Mouse (Mus musculus) brown adipose tissue, adult 24 weeks (tissue): Measurements from ENCODE around the gene Hcn3. TPM values are rescaled to one million over a fixed set of nuclear protein-coding genes. Genes with fewer than 3 reads are reported as not detected.
A peak's percentile ranks its signal among the peaks of the same experiment; 100 is the strongest.
"Not testable (repeated sequence)": the region's sequence is repeated elsewhere in the genome, so short reads cannot be mapped to it uniquely, and the experiment has no call there.

Source experiments
- H3K27ac ChIP-seq: fragments of 200-500 bp; replicated peaks from 2 replicates; pipeline ENCODE4 v1.5.1; 2012; ENCODE audit warnings: low read depth, mild to moderate bottlenecking, low read length
- H3K4me1 ChIP-seq: fragments of 200-500 bp; 2 replicates; pipeline ENCODE4 v1.6.1; 2012; ENCODE audit warnings: low read length, mixed read lengths; ENCODE audit not compliant: control insufficient read depth, insufficient read depth, insufficient read length
- H3K4me3 ChIP-seq: fragments of 200-500 bp; 2 replicates; pipeline ENCODE4 v1.5.1; 2012; ENCODE audit warnings: low read depth, mild to moderate bottlenecking, low read length, moderate library complexity; ENCODE audit not compliant: insufficient read depth
- polyA plus RNA-seq: library from polyadenylated mRNA; stranded (reverse); fragments of >200 nt; gene quantifications from 2 replicates; pipeline ENCODE4 v1.2.4, GENCODE M21; 2012; ENCODE audit not compliant: missing spikeins, insufficient read depth, insufficient read length

Gene Hcn3
- polyA plus RNA-seq, 1 experiment, result not detected

DNA sequence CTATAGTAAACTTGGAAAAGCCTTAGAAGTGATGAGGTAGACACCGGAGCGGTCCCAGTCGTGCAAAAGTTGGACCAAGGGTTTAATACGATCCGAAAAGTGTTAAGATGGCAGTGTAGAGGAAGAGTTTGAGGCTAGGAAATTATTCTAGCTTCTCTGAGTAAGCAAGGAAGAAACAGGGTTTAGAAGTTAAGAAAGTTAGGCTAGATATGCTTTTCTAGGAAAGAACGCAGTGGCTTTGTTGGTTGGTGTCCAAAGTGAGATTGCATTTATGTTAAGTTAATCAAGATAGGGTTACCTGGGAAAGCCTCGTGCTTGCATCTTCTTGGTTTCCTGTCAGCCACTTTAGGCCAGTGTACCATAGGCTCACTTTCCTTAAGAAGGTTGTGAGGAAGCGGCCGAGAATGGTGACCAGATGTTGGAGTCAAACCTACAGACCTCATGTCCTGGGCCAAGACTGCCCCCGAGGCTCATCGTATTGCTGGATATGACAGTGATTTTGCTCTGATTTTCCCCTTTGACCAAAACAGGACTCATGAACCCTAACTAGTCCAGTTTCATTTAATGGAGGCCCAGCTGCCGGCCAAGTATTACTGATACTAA lies 5.4 kb upstream of the Hcn3 start:
- Histone ChIP-seq H3K4me3 (peak overlapping the region; percentile 97), H3K4me1 (peaks cover 8% of the 10 kb centered on the region), H3K27ac (peak overlapping the region; percentile 87)

DNA sequence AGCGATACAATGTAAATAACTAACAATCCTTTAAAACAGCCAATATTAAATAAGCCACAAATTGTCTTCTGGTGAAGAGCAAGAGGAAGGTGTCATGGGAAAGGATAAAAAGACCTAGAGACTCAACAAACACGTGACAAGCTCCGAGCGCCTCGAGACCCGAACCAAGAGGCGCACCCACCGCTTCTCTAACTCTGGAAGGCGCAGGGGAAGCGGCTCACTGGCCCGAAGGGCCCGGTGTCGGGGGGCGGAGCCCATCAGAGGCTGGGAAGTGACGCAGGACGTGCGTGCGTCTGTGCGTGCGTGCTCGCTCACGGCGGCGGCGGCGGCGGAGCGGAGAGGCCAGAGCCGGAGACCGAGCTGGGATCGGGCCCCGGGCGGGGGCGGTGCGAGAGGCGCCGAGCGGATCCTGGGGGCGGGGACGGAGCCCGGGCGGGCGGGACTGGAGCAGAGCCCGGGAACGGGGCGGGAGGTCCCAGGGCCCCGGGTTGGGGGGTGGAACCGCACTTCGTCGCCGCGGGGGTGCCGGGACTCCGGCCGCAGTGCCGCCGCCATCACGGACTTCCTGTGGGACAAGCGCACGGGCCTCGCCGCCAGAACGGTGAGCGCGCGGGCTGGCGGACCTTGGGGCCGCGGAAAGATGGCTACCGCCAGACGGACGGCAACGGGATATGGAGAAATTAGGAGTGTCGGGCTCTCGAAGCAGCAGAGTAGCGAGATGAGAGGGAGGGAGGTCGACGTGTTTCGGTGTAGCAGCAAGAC lies 4.7 kb upstream of the Hcn3 start, which contains the start of gene Clk2:
Clk2 (plus strand) TSS at position 290 of the 762 bp plus-strand sequence.
- H3K27ac ChIP-seq, result peak within 1 kb of the TSS; percentile 87
- peaks cover 8% of the 10 kb centered on the region for H3K4me1 ChIP-seq
- peak within 1 kb of the TSS; percentile 97 for H3K4me3 ChIP-seq

DNA sequence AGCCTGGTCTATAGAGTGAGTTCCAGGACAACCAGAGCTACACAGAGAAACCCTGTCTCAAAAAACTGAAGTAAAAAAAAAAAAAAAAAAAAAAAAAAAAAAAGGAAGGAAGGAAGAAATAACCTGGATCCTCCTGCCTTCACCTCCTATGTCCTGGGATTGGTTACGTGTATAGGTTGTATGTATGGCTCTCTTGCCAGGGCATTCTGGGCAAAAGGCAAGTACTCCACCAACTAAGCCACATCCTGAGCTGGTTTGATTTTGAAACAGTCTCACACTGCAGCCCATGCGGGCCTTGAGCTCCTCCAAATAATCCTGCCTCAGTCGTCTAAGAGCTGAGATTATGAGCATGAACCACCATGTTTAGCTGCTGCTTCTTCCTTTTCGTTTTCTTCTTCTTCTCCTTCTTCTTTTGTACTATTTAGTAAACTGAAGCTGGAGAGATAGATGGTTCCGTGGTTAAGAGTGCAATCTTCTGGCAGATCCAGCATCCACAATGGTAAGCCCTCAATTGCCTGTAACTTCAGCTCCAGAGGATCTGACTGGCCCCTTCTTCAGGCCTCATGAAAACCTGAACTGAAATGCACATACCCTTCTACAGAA lies 3.7 kb upstream of the Hcn3 start:
- Histone ChIP-seq H3K4me1 (peaks cover 8% of the 10 kb centered on the region), H3K4me3 (peak overlapping the region; percentile 74; the same call in 1 of the 2 replicates), H3K27ac (no peak overlapping the region)

DNA sequence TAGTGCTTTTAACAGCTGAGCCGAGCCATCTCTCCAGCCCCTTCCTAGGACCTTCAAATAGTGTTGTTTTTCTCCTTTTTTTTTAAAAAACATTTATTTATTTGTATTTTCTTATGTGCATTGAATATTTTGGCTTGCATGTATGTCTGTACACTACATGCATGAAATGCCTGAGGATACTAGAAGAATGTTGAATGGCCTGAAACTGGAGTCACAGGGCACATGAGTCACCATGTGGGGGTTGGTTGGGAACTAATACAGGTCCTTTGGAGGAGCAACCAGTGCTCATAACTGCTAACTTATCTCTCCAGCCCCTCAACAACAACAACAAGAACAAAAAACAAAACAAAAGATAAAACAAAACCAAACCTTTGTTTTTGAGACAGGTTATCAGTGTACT lies 3.1 kb upstream of the Hcn3 start:
- H3K27ac ChIP-seq, result no peak overlapping the region

DNA sequence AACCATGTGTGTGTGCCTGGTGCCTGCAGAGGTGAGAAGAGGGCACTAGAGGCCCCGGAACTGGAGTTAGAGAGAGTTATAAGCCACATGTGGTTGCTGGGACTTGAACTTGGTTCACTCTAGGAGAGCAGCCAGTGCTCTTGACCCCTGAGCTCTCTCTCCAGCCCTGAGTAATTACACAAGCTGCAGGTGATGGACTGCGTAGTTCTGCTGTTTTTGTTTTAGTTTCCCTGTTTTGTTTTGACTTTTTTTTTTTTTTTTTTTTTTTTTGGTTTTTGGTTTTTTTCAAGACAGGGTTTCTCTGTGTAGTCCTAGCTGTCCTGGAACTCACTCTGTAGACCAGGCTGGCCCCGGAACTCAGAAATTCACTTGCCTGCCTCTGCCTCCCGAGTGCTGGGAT lies 1.8 kb upstream of the Hcn3 start:
- no peak overlapping the region for H3K27ac ChIP-seq
- H3K4me1 ChIP-seq, result peaks cover 8% of the 10 kb centered on the region
- H3K4me3 ChIP-seq, result no peak overlapping the region

More for the DNA sequence above, 3.1 kb upstream of the Hcn3 start:
- Histone ChIP-seq H3K4me3 (no peak overlapping the region), H3K4me1 (peaks cover 8% of the 10 kb centered on the region)

DNA sequence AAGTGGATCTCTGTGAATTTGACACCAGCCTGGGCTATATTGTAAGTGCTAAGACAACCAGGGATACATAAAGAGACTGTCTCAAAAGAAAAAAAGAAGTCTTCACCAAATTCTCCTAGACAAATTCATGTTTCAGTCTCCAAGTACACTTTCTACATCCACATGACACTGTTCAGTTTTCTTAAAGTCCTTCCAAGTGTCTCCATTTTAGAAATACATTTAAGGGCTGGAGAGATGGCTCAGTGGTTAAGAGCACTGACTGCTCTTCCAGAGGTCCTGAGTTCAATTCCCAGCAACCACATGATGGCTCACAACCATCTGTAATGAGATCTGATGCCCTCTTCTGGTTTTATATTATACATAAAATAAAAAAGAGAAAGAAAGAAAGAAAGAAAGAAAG lies 1.2 kb upstream of the Hcn3 start:
- not testable (repeated sequence) for H3K4me3 ChIP-seq, H3K27ac ChIP-seq, H3K4me1 ChIP-seq

DNA sequence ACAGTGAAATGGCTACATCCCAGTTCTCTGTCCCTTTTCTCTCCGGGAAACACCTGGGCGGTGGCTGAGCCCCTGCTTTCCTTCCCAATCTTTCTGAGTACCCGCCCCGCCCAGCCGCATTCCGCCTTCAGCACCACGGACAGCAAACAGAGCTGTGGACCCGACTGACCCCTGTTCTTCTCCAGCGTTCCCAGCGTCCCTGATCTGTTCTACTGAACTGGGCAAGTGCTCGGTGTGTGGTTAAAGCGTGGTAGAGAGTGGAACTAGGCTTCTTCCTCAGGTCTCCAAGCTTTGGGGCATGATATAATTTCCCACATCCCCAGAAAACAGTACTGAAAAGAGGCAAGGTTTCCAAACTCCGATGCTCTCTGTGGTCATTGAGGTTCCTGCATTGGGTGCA lies 785 bp downstream of the Hcn3 start:
- Histone ChIP-seq H3K4me1 (no peaks in the 10 kb centered on the region), H3K4me3 (peak overlapping the region; percentile 60), H3K27ac (no peak overlapping the region)

DNA sequence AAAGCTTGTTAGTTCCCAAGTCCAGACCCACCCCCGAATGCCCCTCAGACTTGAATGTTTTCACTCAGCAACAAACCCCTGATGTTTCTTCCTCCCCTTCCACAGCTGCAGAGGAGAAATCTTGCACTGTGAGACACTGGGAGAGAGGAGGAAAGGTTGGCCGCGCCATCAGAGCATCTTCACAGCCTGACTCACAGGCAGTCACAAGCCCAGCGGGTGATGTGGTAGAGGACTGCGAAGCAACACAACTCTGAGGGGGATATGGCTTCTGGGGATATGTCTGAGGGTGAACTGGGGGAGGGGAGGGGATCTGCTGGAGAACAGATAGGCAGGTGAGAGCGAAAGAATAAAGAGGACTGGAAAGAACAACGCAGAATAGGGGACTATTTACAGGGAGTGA lies 1.3 kb downstream of the Hcn3 start:
- H3K4me1 ChIP-seq, result no peaks in the 10 kb centered on the region
- no peak overlapping the region for H3K4me3 ChIP-seq

DNA sequence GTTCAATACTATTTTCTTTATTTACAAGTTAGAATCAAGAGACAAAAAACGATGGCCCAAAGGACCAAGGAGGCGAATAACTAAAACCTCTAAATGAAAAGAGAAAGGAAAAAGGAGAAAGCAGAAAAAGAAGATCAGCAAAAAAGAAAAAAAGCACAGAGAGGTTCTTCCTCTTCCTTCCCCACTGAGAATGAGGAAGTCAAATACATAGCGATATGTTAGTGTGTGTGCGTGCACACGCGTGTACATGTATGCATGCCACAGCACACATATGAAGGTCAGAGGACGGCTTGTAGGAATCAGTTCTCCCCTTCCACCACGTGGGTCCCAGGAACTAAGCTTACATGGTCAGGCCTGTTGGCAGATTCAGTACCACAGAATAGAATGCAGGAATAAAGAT lies 3.0 kb downstream of the Hcn3 start:
- H3K27ac ChIP-seq, result no peak overlapping the region
- H3K4me1 ChIP-seq, result no peaks in the 10 kb centered on the region
- no peak overlapping the region for H3K4me3 ChIP-seq

More for the DNA sequence above, 1.3 kb downstream of the Hcn3 start:
- H3K27ac ChIP-seq, result no peak overlapping the region

DNA sequence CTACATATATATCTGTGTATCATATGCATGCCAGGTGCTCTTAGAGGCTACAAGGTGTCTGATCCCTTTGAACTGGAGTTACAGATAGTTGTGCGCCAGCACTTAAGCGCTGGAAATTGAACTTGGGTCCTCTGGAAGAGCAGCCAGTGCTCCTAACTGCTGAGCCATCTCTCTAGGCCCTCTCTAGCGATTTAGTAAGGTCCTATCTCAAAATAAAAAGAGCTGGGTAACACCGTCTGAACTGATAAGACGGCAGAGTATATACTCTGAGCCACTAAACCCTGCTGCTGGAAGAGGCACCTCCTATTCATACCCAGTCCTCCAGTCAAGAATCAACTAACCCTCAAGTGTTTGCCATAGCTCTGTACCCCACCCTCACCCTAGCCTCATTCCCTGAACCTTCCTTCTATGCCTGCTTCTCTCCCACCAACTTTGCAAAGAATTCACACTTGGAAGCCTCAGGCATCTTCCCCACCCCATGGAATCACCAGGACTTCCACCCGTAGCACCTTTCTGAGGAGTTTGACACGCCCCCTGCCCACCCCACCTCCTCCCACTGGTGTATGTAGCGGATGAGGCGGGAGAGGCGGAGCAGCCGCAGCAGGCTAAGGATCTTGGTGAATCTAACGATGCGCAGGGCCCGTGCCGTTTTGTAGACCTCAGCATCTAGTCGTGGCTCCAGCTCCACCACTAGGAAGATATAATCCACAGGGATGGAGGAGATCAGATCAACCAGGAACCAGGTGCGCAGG lies 7.7 kb downstream of the Hcn3 start:
- H3K4me1 ChIP-seq, result no peaks in the 10 kb centered on the region
- H3K27ac ChIP-seq, result no peak overlapping the region
- H3K4me3 ChIP-seq, result no peak overlapping the region

DNA sequence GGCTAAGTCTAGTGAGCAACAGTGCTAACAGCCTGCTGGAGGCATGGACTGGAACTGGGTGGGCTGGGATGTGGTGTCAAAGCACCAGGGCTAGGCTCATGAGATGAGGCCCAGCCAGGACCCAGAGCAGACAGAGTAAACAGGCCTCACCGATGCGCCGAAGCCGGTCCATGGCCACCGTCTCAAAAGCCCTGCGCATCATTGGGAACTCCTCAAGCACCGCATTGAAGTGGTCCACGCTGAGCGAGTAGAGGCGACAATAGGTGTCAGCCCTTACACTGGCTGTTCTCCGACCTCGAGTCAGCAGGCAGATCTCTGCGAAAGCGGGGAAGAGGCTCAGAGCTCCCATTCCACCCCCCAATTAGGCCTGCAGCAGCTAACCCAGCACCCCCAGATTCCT lies 11.4 kb downstream of the Hcn3 start:
- no peaks in the 10 kb centered on the region for H3K4me1 ChIP-seq
- H3K4me3 ChIP-seq, result no peak overlapping the region
- no peak overlapping the region for H3K27ac ChIP-seq

DNA sequence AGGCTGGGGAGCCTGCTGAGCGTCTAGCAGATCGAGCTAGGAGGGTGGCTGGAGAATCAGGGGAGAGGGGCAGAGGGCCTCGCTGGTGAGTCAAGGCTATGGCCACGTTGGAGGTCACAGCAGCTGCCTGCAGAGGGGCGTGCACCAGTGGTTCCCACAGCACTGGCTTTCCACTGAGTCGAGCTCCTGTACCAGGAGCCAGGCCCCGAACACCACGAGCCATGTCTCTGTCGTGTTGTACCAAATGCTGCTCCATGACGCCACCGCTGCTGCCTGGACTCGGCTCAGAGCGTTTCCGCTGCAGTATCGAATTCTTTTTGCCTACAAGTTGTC lies 12.1 kb downstream of the Hcn3 start:
- no peak overlapping the region for H3K27ac ChIP-seq
- no peak overlapping the region for H3K4me3 ChIP-seq
- H3K4me1 ChIP-seq, result no peaks in the 10 kb centered on the region

DNA sequence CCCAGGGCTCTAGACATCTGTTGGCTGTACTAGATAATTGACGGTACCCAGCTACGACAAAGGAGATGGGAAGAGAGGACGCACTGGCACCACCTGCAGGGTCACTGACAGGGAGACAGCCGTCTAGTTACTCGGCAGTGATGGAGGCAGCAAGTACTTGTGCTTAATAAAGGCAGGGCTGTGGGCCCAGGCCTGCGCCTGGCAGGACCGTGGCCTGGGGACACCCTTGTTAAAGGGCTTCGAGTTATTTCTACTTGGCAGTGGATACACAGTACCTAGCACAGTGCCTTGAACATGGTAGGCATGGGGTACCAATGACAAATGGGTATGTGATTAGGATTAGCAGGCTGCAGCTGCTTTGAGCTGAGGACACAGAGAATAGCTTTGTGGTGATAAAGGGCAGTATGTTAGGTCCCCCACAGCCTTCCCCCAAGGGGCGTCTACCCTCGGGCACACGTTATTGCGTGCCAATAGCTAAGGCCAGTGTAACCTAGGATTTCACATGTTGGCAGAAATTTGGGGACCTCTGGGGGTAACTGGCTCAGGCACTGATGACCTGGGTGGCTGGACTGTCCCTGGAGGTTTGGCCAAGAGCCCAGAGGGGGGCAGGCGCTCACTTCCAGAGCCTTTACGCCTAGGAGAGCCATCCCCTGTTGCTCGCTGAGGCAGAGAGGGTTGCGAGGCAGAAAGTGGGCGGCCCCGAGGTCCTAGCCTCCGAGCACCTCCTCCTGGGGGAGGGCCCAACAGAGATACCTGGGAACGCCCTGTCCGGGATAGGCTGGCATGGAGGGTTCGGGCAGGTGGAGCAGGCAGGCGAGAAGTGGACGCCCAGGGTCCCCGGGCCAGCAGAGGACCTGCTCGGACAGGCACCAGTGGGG lies 12.7 kb downstream of the Hcn3 start:
- no peaks in the 10 kb centered on the region for H3K4me1 ChIP-seq
- no peak overlapping the region for H3K27ac ChIP-seq
- no peak overlapping the region for H3K4me3 ChIP-seq

DNA sequence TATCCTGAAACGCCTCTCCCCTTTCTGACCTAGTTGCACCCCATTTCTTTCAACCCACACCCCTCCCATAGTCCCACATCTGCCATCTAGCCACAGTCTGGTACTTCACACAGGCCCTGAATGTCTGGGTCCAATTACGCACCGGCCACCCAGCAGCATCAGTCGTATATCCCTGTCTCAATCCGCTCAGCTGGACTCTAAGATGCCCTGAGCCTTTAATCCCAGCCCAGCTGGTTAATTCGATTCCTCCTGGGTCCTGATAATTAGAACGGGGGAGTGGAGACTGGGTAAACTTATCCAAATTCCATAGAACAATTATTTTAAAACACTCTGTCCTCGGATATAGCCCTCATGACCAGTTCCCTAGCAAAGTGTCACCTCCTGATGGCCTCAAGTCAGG lies 14.4 kb downstream of the Hcn3 start:
- no peak overlapping the region for H3K27ac ChIP-seq
- no peak overlapping the region for H3K4me3 ChIP-seq
- H3K4me1 ChIP-seq, result no peaks in the 10 kb centered on the region
